Mouse (Mus musculus) embryo, embryonic 10.5 days (tissue): ENCODE measurements around the gene Mapkapk2.

Experiments used
- DNase-seq: peaks from one replicate; pipeline ENCODE4 v3.0.0-alpha.2; 2015; ENCODE audit warnings: low spot score

Gene Mapkapk2

DNA sequence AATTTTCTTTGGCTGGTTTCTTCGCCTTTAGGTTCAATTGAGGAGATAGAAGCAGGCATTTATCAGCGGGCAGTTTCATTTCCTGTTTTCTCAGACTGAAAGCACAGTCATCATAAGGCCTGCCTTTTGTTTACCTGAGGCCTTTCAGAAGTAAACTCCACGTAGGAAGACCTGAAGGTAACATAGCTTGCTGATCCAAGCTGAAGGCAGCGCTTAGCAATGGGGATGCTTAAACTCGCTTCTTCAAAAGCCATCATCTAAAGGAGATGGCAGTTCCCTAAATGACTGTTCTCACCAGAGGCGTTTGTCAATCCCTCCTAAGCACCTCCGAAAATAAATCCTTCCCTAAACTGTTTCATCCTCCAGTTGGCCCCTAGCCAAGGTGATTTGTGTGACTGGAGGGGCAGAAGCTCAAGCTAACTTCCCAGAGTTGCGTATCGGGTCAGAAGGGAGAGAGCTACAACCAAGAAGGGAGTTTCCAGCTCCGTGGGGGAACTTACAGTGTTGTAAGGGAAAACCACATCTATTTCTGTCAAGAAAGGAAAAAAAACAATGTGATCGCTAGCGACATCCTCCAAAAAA lies 13.0 kb upstream of the Mapkapk2 start:
- DNase-seq, result no peak

DNA sequence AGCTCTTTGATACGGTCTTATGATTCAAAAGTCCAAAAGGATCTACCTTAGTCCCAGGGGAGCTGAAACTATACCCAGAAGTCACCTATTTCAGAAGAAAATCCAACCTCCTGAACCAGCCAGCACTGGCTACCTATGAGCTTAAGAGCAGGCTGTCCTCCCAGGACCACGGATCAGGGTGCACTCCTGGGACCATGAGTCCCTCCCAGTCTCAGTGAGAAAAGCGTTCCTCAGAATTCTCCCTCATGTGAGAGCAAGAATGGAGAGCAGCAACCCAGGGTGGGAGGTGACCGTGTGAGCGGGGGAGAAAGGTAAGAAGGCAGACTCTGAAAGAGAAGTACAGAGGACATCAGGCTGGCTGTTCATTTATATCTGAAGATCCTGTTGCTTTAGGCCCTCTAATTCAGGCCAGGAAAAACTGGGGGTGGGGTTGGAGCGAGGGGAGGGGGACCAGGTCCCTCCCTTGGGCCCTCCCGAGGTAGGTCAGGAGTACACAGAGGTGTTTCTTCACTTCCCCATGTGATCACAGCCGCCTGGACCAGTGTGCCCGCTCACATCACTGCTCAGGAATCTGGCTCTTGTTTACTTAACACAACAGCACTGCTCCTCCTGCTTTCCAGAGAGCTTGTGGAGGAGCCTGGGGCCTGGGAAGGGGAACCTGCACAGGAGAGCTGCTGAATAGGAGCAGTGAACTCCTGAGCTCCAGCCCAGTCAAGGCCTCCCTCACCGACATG lies 10.1 kb upstream of the Mapkapk2 start:
- peak; percentile 50 for DNase-seq

DNA sequence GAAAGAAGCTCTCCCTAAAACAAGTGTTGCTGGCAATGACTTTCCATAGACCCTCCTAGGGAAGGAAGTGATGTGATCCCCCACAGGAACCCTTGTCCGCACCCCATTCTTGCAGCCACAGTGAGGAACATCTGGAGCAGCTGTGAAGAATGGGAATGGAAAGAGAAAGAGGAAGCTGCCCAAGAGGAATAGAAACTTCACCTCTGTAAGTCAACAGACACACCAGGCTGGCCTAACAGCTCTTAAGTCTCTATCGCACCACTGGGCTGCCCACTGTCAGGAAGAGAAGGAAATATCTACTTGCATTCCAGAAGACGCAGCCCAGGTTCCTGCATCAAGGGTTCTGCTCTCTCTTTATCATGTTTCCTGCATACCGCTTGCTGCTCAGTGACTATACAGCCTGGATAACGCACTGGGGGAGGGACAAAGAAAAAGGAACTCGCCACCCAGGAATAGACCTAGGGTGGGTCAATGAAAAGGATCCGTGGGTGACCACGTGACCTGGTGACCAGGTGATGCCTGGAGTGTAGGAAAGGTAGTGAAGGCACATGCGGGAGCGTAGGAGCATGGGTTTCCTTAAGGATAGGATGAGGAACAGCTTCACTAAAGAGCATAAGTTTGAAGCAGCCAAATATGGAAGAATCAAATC lies 6.3 kb upstream of the Mapkapk2 start:
- no peak for DNase-seq

DNA sequence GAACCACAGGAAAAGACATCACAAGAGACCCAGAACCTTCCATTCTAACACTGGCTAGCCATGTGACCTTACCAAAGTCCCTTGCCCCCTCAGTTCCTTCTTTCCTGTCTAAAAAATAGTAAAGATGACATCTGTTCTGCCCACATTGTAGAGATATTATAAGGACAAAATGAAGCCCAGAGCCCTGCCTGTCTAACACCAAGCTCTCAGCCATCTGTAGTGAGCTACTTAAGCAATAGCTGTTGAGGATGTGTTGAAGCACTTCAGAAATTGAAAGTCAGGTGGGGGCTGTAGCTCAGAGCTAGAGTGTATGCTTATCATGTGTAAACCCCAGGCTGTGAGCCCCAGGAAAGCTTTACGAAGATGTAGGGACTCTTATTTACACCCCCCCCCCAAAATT lies 3.2 kb upstream of the Mapkapk2 start:
- DNase-seq, result no peak

DNA sequence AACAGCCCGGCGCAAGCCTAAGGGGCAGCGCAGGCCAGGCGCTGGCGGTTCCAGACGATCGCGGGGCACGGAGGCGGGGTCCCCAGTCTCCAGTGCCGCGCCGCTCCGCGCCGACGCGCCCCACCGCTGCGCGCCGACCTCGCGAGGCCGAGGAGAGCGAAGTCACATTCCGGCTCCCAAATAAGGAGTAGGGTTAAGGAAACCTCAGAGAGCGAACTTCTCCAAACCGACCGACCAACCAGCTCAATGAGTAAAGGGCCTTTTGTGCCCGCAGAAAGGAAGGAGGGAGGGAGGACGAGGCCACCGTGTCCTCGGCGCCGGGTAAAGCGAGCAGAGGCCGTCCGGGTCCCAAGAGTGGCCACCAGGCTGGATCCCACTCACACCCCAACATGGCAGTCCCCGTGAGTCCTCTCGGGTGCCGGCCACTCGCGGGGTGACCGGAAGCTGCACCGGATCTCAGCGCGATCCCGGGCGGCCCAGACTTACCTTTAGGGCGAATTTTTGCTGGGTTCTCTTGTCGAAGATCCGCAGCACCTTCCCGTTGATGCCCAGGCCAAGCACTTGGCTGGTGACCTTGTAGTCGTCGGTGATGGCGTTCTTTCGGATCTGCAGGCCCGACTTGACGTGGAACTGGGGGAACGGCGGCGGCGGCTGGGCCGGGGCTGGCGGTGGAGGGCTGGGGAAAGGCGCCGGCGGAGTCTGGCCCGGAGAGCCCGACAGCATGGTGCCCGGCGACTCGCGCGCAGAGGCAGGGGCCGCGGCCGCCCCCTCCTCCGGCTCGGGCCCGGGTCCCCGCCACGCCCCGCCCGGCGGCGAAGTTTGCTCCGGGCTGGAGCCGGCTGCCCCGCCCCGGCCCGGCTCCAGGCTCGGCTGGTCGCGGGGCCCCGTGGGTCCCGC lies 575 bp downstream of the Mapkapk2 start:
- peak; percentile 74 for DNase-seq

DNA sequence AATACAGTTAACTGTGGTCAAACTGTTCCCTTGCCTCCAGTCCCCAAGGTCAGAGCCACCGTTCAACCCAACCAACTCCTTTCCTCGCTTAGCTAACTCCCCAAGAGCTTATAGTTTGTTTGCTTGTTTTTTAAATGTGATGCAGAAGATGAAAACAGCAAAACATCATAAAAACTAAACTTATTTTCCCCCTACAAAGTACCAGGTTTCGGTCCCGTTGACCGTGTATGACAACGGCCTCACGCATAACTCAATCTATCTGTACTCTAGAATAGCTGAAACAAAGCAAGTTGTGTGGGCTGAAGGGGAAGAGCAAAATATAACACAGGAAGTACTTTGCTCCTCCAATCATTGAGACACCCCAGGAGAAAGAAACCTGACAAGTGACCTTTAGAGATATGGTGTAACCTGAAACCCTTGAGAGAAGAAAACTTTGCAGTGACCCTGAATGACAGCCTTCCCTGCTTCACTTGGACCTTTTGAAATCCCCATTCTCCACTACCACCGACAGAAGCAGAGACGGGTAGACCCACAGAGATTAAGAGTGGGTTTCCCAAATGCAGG lies 1.4 kb downstream of the Mapkapk2 start:
- peak; percentile 54 for DNase-seq

DNA sequence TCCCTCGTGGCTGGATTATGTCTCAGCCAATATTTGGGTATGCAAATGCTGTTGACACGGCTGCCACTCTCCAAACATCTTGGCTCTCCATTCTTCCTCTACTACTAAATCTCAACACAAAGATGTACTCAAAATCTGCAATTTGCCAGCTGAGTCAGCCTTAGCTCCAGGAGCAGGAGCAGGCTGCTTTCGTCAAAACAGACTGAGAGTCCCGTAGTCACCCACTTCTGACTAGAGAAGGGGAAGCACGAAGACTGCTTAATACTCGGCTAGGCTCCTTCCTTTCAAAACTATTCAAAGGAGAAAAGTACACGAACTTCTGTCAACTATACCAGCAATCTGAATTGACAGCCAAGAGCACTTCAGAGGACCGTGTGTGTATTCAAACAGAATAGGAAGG lies 2.1 kb downstream of the Mapkapk2 start:
- no peak for DNase-seq

DNA sequence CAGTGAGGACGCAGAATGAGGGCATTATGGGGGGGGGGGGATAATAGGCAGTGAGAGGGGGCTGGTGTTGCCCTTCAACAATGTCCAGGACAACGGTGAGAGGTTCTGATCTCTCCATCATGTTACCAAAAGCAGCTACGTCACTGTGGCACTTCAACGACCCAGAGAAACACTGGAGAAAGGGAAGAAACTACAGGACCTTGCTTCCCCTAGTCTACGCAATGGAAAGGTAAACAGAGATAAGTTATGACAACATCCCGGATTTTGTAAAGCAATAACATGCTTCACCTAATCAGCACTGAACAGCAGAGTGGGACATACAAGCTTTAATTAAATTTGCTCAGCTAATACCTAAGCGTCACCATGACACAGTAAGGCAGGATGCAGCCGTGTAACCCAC lies 3.7 kb downstream of the Mapkapk2 start:
- DNase-seq, result no peak

DNA sequence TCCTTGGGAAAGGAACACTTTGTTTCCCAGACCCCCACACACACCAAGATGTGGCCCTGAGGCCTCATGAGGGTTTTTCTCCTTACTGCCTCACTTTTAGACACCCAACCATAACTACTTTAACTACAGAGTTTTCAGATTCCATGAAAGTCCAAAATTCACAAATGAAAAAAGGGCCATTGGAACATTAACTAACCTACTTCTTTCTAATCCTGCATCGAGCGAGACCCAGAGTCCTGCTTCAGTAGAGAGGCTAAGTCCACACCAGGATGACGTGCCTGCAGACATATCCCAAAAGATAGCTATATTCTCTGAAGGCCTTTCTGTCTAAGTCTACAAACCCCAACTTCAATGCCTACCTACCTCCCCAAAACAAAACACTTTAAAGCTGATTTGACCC lies 4.8 kb downstream of the Mapkapk2 start:
- no peak for DNase-seq

DNA sequence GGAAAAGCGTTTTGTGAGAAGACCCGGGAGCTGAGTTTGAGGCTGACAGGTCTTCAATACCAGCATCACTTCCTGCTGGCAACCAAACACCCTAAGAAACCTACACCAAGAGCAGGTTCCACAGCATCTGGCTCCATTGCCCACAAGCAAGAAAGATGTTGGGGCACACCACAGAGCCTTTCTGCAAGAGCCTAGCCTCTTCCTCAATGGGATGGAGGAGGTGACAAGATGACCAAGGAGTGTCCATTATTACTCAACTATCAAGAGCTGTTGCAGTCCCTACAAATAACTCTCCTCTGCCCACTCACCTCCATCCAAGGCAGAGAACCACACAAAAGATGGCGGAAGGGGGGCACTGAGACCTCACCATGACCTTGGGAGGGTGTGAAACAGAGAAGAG lies 5.5 kb downstream of the Mapkapk2 start:
- no peak for DNase-seq

DNA sequence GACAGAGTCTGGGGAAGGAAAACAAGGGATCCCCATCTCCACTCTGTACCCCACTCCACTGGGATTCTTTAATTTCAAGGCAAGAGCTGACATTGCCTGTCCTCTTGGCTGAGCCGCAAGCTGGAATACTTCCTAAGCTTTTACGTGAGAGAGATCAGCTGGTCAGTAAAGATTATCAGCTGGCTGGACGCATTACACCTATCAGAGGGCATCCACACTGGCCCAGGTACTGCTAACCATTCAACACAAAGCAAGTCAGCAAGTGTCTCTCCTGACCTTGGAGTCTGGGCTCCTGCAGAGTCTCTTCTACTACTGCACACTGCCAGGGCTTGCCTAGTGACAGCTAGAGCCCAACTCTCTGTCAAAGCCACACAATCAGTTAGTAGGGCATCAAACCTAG lies 6.1 kb downstream of the Mapkapk2 start:
- no peak for DNase-seq

DNA sequence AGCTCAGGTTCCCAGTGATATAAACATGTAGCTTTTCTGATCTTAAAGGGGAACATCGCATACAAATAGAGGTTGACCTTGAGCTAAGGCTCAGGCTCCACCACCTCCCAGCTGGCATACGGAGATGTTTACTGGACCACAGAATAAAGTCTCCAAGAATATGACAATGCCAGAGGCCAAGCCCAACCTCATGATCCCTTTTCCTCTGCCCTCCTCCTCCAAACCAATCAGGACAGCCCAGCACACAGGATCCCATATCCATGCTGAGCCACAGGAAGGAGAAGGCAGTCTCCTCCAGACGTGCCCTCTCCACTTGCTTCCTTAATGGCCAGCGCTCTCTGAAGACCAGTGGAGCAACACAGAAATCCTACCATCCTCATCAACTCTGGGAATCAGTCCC lies 6.7 kb downstream of the Mapkapk2 start:
- no peak for DNase-seq

DNA sequence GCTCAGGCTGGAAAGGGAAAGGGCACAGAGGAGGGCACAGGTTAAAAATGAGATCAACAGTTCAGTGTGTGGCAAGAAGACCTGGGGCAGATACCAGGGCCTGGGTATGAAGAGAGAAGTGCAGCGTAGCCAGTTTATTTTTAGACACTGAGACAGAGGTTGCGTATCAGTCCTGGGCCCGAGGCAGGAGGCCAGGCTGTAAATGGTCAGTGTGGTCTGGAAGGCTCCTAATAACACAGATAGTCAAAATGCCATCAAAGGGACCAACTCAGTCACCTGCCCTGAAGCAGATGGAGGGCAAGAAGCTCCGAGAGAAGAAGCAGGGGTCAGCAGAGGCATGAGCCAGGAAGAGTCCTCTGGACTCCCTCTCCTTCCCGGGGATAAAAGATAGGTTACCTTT lies 7.4 kb downstream of the Mapkapk2 start:
- DNase-seq, result no peak

DNA sequence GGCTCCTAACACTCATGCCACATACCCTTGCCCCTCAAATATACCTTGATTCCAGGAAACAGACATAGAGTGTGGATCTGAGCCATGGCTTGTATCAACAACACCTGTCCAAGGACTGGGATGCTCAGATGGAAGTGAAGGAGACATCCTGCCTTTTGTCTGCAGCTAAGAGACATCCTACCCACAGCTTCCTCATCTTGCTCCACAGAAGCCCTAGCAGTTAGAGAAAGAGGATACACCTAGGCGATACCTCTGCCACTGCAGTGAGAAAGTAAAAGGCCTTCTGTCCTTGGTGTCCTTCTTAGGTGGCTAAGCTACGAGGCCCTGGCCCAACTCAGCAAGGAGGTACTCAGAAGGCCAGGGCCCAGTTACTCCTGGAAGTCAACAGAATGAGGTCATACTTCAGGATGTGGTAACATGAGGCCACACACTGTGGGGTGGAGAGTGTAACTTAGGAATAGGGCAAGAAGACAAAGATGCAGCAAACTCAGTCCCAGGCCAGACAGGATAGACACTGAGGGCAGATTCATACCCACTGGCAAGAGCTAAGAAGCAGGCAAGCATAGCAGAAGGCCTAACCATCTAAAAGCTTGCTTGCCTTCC lies 8.0 kb downstream of the Mapkapk2 start:
- no peak for DNase-seq

DNA sequence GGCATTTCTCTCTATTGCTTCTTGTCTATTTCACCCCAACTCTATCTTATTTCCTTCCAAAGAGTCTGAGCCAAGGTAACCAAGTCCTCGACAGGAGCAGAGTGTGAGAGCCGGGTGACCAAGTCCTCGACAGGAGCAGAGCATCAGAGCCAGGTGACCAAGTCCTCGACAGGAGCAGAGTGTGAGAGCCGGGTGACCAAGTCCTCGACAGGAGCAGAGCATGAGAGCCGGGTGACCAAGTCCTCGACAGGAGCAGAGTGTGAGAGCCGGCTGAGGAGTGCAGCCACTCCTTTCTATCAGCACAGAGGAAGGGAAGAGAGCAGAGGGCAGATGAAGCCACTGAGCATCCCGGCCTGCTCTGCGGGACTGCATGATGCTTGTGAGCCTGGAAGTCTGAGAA lies 9.1 kb downstream of the Mapkapk2 start:
- DNase-seq, result no peak

DNA sequence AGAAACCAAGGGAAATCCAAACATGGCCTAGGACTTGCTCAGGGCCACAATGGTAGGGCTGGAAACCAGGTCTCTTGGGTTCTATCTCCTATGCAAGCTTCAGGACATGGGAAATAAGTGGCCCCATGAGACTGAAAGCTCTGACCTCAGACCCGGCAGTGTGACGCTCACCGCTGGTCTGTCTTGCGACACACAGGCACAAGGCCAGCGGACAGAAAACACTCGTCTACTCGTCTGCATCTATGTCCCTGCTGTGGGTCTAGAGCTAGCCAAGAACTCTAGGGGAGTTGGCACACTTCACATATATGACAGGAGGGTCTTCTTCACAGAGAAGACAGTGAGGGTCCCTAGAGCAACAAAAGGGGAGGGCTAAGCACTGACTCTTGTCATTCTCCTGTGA lies 10.7 kb downstream of the Mapkapk2 start:
- no peak for DNase-seq

DNA sequence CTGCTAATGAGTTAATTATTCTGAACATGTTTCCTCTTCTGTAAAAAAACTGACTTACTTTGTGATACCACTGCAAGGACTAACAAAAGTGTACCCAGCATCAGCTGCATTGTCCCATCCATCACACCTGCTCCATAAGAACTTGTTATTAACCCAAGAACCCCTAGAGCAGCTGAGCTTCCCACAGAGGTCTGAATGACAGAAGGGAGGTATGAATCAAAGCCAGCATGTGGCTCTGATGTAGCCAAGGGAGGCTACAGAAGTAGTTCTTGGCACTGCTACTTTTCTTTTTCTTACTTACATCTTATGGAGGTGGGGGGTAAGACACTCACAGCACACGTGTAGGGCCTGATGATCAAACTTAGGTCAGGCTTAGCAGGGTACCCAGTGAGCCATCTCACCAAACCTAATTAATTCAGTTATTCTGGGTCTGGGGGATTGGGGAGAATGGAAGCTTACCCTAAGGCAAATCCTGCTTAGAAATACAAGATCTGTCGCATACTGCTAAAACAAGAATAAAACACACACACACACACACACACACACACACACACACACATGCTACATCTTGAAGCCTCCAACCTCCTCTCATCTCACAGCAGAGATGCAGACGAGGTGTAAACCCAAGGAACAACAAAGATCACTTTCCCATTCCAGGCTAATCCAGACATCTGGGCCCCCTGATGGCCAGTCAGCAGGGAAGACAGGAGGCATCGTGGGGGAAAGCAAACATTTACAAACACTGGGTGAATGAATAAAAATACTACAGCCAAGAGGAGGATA lies 11.5 kb downstream of the Mapkapk2 start:
- DNase-seq, result no peak

DNA sequence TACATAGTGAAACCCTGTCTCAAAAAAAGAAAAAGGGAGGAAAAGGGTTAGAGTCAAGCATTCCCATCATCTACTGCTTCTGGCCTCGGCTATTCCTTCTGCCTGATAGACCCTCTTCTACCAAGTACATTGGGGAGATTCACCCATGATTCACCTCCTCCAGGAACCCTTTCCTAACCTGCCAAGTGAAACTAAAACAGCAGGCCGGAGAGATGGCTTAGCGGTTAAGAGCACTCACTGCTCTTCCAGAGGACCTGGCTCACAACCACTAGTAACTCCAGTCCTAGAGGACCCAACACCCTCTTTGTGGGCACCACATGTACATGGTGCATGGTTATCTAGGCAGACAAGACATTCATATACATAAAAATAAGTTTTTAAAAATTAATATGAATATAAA lies 12.4 kb downstream of the Mapkapk2 start:
- DNase-seq, result no peak

DNA sequence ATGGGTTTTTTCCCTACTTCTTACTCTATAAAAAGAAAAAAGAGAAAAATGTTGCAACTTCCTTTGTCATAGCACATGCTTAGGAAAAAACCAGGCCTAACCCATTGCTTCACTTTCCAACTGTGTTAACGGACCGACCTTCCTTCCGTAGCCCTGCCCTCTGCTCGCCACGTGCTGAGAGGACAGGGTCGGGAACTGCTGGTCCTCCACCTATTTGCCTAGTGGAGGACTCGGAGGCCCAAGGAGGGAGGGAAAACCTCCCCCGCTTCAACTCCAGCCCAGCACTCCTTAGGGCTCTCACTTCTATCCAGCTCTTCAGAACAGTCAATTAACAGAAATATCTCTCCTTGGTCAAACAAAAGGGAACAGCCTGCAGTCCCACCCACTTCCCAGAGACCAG lies 13.3 kb downstream of the Mapkapk2 start:
- peak; percentile 28 for DNase-seq

DNA sequence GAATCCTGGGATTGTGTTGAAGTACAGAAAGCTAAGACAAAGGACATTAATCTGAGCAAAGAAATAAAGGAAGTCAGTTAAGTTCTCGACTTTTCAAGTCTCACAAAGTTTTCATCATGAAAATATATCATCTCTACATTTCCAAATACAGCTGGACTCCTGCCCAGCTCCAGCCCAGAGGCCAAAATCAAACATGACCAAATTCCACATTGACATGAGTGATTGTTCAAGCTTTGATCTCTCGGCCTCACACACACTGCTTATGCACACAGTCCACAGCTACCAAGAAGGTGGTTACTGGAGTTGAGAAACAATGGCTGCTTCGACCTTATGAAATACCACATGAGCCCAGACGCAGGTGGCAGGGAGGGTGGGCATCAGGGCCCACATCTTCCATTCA lies 14.0 kb downstream of the Mapkapk2 start:
- DNase-seq, result peak; percentile 52

DNA sequence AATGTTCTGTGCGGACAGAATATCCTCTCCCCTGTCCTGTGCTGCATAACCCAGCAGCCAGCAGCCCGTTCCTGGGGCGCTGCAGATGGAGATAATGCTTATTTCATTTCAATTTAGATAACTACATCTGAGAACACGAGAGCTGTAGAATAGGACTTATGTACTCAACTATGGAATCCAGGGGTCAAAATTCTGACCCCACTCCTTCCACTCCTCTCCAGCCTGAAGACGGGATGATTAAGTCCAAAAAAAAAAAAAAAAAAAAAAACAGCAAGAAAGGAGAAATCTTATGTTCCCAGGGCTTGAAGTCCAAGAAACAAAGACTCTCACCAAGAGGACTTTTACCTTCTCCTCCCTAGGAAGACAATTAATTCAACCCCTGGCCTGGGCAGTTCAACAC lies 14.5 kb downstream of the Mapkapk2 start:
- DNase-seq, result no peak
